Mouse (Mus musculus): ENCODE results near the gene Ccni.

The Ccni gene

DNA sequence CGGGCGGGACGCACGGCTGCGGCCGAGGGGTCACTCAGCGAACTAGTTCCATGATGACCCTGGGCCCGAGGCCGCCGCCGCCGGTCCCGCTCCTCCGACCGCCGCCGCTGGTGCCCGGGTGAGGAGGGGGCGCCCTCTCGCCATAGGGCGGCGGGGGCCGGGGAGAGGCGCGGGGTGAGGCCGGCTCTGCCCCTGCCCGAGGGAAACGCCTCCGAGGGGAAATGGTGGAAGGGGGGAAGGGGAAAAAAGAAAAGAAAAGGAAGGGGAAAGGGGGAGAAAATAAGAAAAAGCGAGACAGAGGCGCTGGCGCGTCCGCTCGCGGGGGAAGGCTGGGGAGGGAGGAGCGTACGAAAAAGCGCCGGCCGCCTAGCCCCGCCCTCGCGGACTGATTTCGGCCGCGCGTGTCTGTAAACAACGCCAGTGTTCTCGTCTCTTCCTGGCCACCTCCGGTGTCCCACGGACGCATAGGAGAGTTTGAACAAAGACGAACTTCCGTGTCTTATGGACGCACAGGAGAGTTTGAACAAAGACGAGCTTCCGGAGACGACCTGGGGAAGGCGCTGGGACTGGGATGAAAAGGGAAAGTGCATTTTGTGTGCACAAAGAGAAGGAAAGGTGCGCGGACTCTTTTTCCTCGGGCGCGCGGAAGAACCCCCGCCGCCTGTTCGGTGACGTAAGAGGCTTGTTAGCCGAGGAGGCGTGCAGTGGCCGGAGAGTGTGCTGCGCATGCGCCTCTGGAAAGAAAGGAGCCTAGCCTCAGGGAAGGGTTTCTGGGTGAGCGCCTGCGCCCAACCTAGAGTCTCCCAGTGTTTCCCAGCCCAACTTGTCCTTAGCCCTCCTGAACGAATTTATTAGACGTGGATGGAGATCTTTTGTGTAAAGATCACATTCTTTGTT lies at the start of gene Ccni, which contains the start of gene 2010109A12Rik:
Gene Ccni, minus strand, starts transcription at position 387 of the 897 bp plus-strand sequence.
Gene 2010109A12Rik, plus strand, starts transcription at position 410 of the 897 bp plus-strand sequence.
- DNase-seq = peak; percentile 95

DNA sequence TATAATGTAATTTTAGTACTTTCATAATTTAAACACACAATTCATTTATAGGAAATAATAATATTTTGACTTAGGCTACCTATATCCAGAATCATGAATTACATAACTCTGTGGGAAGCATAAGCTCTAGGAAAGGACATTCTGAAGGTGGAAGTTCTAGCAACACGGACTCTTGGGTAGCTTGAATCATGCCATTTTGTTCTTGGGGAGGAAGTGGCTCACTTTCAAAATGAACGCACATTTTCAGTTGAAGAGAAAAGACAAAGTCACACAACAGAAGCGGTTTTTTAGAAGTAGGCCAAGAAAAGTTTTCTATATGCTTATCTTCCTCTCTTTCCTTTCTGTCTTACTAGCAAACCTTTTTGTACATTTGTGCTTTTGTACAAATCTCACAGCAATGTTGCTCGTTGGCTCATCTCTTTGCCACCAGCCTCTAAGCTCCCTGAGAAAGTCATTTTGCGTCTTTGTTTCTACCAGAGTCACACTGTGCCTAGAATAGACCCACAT lies 49.5 kb upstream of the Ccni start:
- DNase-seq = no peak

- no peak for DNase-seq
Observed at GRCm38 (mm10) chr5:93251001-93251760, 44.9 kb upstream of the Ccni start.

GRCm38 (mm10) chr5:93249940-93250578 lies 43.8 kb upstream of the Ccni start:
- no peak for DNase-seq

DNA sequence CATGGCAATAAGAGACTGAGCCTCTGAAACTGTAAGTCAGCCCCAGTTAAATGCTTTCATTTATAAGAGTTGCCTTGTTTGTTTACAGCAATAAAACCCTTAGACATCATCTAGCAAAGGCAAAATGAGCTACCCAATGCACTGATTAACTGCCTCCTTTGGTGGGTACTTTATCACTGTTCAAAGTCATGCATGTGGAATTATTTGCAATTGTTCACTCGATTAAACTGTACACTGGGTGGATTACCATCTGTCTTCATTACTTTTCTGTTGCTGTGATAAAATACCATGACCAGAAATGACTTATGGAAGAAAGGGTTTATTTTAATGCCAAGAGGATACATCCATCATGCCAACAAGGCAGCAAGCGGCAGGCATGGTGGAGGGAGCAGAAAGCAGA lies 39.0 kb upstream of the Ccni start:
- no peak for DNase-seq

GRCm38 (mm10) chr5:93239590-93240544 lies 33.6 kb upstream of the Ccni start:
- DNase-seq = no peak

DNA sequence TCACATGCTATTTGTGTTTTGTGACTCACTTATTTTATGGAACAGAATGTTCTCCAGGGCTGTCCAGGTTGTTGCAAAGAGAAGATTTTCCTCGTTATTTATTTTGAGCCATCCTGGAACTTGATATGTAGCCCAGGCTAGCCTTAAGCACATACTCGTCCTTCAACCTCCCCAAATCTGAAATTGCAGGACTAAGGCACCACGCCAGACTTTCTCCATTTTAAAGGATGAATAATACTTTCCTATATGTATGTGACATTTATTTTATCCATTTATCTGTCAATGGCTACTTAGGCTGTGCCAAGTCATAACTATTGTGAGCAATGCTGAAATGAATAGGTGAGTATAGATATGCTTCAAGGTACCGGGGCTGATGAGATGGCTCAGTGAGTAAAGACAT lies 30.2 kb upstream of the Ccni start:
- DNase-seq = no peak

DNA sequence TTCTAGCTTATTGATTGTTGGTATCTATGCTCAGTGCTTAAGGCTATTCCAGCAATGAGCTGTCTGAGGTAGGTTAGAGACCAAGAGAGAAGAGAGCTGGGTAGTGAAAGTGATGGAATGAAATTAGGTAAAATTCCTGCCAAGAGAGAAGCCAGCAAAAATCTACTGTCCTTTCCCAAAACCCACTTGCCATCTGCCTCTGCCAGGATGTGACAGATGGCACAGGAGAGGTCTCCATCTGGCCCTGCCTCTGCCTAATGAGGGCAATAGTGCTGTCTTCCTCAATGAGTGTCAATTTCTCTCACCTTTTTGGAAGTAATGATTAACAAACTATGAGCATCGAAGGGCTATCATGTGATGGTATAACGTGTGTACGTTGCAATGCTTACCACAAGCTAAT lies 29.6 kb upstream of the Ccni start:
- DNase-seq = no peak

GRCm38 (mm10) chr5:93234605-93235004 lies 28.3 kb upstream of the Ccni start:
- no peak for DNase-seq

- DNase-seq = no peak
Observed at GRCm38 (mm10) chr5:93234130-93234529, 27.8 kb upstream of the Ccni start.

GRCm38 (mm10) chr5:93232838-93233237 lies 26.5 kb upstream of the Ccni start:
- no peak for DNase-seq

- DNase-seq = no peak
Observed at GRCm38 (mm10) chr5:93231721-93232120, 25.4 kb upstream of the Ccni start.

DNA sequence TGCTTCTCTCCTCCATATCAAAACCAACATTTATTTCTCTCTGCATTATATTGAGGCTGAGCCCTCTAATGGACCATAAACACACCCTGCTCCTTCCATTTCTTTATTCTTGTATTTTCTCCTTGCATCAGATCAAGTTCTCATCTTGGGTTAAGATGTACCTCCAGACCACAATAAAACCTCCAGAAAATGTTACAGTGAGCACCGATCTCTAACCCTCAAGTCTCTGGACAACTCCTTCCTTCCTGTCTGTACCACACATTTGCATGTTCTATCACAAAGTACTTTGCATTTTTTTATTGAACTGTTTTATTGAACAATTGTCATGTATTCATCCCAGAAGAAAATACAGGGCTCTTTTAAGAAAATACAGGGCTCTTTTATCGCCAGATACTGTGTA lies 23.2 kb upstream of the Ccni start:
- DNase-seq = no peak

- no peak for DNase-seq
Observed at GRCm38 (mm10) chr5:93227157-93227556, 20.9 kb upstream of the Ccni start.

DNA sequence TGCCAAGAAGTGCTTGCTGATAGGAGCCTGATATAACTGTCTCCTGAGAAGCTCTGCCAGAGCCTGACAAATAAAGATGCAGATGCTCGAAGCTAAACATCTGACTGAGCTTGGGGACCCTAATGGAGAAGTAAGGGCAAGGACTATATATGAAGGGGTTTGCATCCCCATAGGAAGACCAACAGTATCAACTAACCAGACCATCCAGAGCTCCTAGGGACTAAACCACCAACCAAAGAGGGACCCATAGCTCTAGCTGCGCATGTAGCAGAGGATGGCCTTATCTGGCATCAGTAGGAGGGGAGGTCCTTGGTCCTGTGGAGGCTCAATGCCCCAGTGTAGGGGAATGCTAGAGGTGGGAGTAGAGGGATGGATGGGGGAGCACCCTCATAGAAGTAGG lies 18.3 kb upstream of the Ccni start:
- no peak for DNase-seq

- DNase-seq = no peak
Observed at GRCm38 (mm10) chr5:93221661-93222060, 15.4 kb upstream of the Ccni start.

- no peak for DNase-seq
Observed at GRCm38 (mm10) chr5:93218375-93218774, 12.1 kb upstream of the Ccni start.

GRCm38 (mm10) chr5:93207555-93207954 lies 1.3 kb upstream of the Ccni start:
- no peak for DNase-seq

DNA sequence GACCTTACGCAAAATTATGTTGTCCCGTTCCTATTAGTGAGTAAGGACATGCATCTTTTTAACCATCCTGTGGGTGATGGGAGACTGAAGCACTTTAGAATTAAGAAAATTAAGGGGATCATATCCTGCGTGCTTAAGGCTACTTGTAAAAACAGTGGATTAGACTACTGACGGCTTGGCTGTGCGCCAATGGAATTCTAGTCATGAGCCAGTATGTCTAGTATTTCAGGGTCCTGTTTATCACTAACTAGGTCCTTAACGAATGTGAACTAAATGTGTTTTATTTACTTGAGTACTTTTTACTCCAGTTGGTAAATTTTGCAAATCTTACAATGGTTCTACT lies 682 bp upstream of the Ccni start:
- DNase-seq = peak; percentile 57

DNA sequence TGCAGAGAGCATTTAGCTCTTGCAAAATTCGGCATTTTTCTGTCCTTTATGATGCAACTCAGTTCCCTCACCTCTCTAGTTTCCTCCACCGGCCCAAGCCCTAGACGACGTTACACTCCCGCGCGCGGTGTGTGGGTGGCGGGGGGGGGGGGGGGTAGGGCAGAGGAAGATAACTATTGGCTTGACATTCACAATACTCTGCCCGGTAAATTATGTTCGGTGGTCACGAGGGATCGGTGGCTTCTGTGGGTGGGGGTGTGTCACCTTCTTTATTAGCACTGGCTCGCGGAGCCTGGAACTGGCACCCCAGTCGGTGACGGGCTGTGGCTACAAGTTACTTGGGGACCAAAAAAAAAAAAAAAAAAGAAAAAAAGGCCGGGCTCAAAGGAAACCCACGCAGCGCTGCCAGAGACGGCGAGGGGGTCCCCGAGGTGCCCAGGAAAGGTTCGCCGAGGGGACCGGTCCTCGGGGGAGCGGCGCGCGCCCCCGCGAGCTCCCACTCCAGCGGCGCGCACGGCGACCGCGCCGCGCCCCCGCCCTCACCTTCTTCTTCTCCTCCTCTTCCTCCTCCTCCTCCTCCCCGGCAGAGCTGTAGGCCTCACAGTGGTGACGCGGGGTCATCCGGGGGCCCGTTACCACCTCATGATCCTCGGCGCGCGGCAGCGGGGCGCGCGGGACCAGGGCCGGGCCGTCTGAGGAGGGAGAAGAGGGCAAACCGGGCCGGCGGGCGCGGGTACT lies 755 bp downstream of the Ccni start:
- peak; percentile 47 for DNase-seq

DNA sequence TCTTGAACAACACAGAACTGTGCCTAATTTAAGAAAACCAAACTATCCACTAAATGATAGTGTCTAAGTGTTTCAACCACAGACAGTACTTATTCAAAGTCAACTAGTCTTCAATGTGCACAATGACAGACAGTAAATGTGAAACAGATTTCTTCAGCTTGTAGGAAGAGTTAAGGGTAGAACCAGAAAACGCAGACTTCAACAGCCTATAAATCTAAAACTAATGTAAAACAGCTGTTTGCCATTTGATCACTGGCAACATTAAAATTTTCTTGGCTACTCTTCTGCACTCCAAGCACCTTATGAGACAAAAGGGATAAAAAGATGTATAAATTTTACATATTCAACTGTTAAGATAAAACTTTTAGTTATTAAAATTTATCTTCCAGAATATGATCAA lies 5.1 kb downstream of the Ccni start:
- no peak for DNase-seq

Data from right cerebral cortex, postnatal 14 days (tissue).